Mouse (Mus musculus) kidney, adult 18-20 months (tissue): ENCODE measurements around the gene Tsc22d2.

Experiments used
- DNase-seq: peaks from one replicate; pipeline ENCODE4 v3.0.0; 2021

Tsc22d2 gene

GRCm38 (mm10) chr3:58414234-58414938, at the start of gene Tsc22d2:
TSS of gene Tsc22d2 (plus strand) at chr3:58414715.
- peak; percentile 98 for DNase-seq

GRCm38 (mm10) chr3:58366756-58367155, 47.8 kb upstream of the Tsc22d2 start:
- no peak for DNase-seq

GRCm38 (mm10) chr3:58370811-58371210, 43.7 kb upstream of the Tsc22d2 start:
- no peak for DNase-seq

- peak; percentile 64 for DNase-seq
Observed at GRCm38 (mm10) chr3:58372066-58372904, 42.2 kb upstream of the Tsc22d2 start.

GRCm38 (mm10) chr3:58372905-58373208, 41.7 kb upstream of the Tsc22d2 start:
- DNase-seq, result no peak

- DNase-seq, result no peak
Observed at GRCm38 (mm10) chr3:58374281-58374680, 40.2 kb upstream of the Tsc22d2 start.

GRCm38 (mm10) chr3:58376713-58377112, 37.8 kb upstream of the Tsc22d2 start:
- no peak for DNase-seq

GRCm38 (mm10) chr3:58377589-58378134, 36.9 kb upstream of the Tsc22d2 start:
- DNase-seq, result no peak

GRCm38 (mm10) chr3:58382676-58383075, 31.8 kb upstream of the Tsc22d2 start:
- DNase-seq, result no peak

- no peak for DNase-seq
Observed at GRCm38 (mm10) chr3:58385060-58385459, 29.5 kb upstream of the Tsc22d2 start.

GRCm38 (mm10) chr3:58388731-58389130, 25.8 kb upstream of the Tsc22d2 start:
- DNase-seq, result no peak

GRCm38 (mm10) chr3:58398541-58398940, 16.0 kb upstream of the Tsc22d2 start:
- DNase-seq, result no peak

- no peak for DNase-seq
Observed at GRCm38 (mm10) chr3:58399931-58400330, 14.6 kb upstream of the Tsc22d2 start.

- no peak for DNase-seq
Observed at GRCm38 (mm10) chr3:58411669-58412068, 2.8 kb upstream of the Tsc22d2 start.

GRCm38 (mm10) chr3:58413671-58414070, 844 bp upstream of the Tsc22d2 start:
- DNase-seq, result no peak

GRCm38 (mm10) chr3:58414986-58415883, 720 bp downstream of the Tsc22d2 start:
- peak; percentile 88 for DNase-seq

GRCm38 (mm10) chr3:58415884-58416725, 1.6 kb downstream of the Tsc22d2 start:
- DNase-seq, result peak; percentile 79

- DNase-seq, result peak; percentile 68
Observed at GRCm38 (mm10) chr3:58416726-58417437, 2.4 kb downstream of the Tsc22d2 start.

GRCm38 (mm10) chr3:58418724-58419705, 4.5 kb downstream of the Tsc22d2 start:
- no peak for DNase-seq

GRCm38 (mm10) chr3:58428861-58429260, 14.3 kb downstream of the Tsc22d2 start:
- no peak for DNase-seq
